Mouse (Mus musculus) testis, adult 2 months (tissue): ENCODE results near the gene Plxdc2.

Source experiments
- CTCF ChIP-seq: fragments of 200-500 bp; IDR thresholded peaks from 2 replicates; pipeline ENCODE4 v1.5.1; 2012; ENCODE audit warnings: low read depth, mild to moderate bottlenecking, inconsistent platforms, low read length, moderate library complexity; ENCODE audit not compliant: control insufficient read depth, insufficient read depth, insufficient replicate concordance
- POLR2A ChIP-seq: fragments of 200-500 bp; IDR thresholded peaks from 2 replicates; pipeline ENCODE4 v1.6.1; 2012; ENCODE audit warnings: low read depth, mild to moderate bottlenecking, inconsistent platforms, low read length, moderate library complexity; ENCODE audit not compliant: control insufficient read depth

- TF ChIP-seq POLR2A (no peak), CTCF (no peak)
Observed at GRCm38 (mm10) chr2:16684529-16684928, 328.4 kb downstream of the Plxdc2 start.
